Mouse (Mus musculus) ovary, postnatal 36 days (tissue): ENCODE measurements around the gene Kif22.

Source experiments
- DNase-seq: peaks from one replicate; pipeline ENCODE4 v3.0.0; 2022; ENCODE audit warnings: low spot score, mixed read lengths

Kif22 gene

GRCm38 (mm10) chr7:127016971-127017949, 25.0 kb downstream of the Kif22 start, which contains the start of gene Pagr1a:
Gene Pagr1a (minus strand): TSS chr7:127017352.
- DNase-seq = peak; percentile 94

- peak; percentile 70 for DNase-seq
Observed at GRCm38 (mm10) chr7:127016486-127016938, 25.8 kb downstream of the Kif22 start.

- no peak for DNase-seq
Observed at GRCm38 (mm10) chr7:127016481-127016485, 26.0 kb downstream of the Kif22 start, which contains the start of gene Pagr1b. Gene Pagr1b (minus strand): TSS chr7:127016484.

- no peak for DNase-seq
Observed at GRCm38 (mm10) chr7:127016081-127016480, 26.2 kb downstream of the Kif22 start.

DNA sequence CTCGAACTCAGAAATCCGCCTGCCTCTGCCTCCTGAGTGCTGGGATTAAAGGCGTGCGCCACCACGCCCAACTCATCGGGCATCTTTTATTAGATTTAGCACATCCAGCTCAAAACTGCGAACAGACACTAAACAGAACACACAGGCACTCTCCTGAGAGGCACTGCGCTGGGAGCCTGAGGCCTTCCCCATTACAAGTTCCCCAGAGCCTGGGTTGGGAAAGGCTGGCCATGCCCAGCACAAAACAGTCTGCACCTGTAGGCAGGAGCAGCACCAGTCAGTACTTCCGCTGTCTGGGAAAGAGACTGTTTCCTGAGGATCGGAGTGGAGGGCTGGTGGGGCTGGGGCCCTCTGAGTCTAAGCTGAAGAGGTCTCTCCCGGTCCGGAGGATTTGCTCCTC, 27.3 kb downstream of the Kif22 start:
- no peak for DNase-seq

GRCm38 (mm10) chr7:127014320-127014719, 28.0 kb downstream of the Kif22 start, which contains the start of gene Mvp:
Gene Mvp (minus strand): TSS chr7:127014621.
- DNase-seq = peak; percentile 61

DNA sequence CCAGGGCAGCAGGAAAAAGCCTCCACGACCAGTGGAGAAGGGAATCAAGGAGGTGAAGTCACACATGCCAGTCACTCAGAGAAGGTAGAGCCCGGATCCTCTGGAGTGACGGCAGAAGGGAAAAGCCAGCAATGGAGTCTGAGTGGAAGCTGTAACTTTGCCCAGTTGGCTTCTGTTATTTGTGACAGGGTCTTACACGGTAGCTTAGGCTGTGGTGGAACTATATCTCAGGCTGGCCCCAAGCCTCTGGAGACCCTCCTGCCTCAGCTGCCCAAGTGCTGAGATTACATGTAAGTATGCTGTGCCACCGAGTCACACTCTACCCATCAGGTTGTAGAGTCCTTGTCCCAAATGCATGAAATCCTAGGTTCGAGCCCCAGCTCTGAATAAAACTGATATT, 28.9 kb downstream of the Kif22 start:
- DNase-seq = no peak

GRCm38 (mm10) chr7:127012845-127013244, 29.4 kb downstream of the Kif22 start:
- DNase-seq = no peak

DNA sequence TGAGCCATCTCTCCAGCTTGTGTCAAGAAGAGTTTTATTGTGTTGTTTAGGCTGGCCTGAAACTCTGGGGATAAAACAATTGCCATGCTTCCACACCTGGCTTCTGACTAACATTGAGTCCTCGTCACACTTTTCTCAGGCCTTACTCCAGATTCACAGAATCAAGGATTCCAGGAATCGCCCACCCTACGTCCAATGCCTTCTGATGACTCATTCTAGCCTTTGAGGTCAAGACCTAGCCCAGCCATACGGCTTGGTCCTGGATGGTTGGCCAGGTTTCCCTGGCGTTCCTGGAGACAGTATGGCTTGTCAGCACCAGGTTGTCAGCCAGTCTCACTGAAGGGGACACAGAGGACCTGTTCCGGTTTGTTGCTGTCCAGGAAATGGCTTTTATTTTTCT, 29.9 kb downstream of the Kif22 start:
- DNase-seq = no peak

GRCm38 (mm10) chr7:127011717-127012116, 30.6 kb downstream of the Kif22 start:
- no peak for DNase-seq

- no peak for DNase-seq
Observed at GRCm38 (mm10) chr7:127011051-127011450, 31.2 kb downstream of the Kif22 start.

DNA sequence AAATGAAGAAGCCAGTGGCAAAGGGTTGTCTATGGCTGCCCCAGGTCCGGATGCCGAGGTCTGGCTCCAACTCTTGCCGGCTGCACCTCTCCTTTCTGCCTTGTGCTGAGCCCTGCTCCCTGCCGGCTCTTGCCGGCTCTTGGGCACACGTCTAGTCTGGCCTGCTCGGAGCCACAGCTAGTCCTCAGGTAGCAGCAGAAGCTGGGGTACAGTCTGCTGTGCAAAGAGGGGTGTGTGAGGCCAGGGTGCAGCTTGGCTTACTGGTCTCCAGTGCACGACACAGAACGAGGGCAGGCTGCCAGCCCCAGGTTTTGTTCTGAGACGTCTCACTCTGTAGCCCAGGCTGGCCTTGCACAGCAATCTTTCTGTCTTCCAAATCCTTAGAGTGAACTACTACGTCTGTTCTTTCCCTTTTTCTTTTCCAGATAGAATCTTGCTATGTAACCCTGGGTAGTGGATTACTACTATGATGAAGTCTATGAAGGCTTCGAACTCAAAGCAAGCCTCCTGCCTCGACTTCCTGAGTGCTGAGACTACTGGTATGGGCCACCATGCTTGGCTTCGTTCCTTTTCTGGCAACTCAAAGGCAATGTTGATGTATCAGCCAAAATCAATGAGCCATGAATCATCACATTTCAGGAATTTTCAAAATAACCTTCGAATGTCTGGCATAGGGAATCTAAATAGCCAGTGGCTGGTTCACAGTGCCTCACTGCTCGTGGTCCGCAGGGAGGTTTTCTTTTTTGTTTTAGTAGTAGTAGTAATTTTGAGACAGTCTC, 32.8 kb downstream of the Kif22 start:
- DNase-seq = no peak

- DNase-seq = no peak
Observed at GRCm38 (mm10) chr7:127008239-127009019, 33.8 kb downstream of the Kif22 start.

- no peak for DNase-seq
Observed at GRCm38 (mm10) chr7:127007313-127008024, 34.8 kb downstream of the Kif22 start.

- DNase-seq = no peak
Observed at GRCm38 (mm10) chr7:127004122-127004875, 38.0 kb downstream of the Kif22 start.

DNA sequence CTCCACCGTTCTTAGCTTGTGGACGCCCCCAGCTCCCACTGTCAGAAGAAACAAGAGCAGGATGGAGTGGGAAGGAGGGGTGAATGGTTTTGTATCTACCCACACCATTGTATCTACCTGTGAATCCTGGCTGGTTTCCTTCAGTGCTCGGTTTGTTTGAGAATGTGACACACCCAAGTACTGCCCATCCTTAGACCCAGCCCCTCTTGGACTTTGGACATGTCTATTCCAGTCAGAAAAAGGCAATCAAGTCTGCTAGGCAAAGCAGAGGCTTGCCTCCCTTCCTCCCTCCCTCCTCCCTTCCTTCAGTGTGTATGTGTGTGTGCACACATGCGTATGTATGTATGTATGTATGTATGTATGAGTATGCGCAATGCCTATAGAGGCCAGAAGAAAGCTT, 38.7 kb downstream of the Kif22 start:
- no peak for DNase-seq

DNA sequence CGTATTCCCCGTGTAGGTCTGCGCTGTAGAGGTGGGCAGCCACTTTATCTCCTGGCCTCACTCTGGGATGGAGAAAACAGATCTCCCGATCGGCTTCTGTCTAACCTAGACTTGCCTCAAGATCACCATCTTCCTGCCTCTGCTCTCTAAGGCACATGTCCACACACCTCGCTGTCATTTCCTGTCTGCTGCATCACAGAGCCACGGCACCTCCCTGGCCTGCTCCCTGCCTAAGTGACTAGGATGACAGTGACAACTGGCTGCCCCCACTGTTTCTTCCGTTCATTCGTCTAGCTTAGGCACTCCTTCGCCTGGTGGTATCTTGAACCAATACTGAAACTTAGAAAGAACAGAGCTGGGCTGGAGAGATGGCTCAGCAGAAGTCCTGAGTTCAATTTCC, 42.7 kb downstream of the Kif22 start:
- DNase-seq = no peak

DNA sequence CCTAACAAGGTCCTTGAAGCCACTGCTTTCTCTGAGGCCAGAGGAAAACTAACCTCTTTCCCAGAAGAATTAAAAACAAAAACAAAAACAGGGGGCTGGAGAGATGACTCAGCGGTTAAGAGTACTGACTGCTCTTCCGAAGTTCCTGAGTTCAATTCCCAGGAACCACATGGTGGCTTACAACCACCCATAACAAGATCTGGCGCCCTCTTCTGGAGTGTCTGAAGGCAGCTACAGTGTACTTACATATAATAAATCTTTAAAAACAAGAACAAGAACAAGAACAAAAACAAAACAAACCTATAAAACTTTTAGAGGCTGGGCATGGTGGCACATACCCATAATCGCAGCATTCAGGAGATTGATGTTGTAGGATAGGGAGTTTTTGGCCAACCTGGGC, 45.8 kb downstream of the Kif22 start:
- no peak for DNase-seq

GRCm38 (mm10) chr7:126988816-126989215, 53.5 kb downstream of the Kif22 start:
- DNase-seq = no peak

- peak; percentile 51 for DNase-seq
Observed at GRCm38 (mm10) chr7:126986319-126986718, 56.0 kb downstream of the Kif22 start.
